Mouse (Mus musculus): Measurements from ENCODE around the gene Zfp658.

The Zfp658 gene

GRCm38 (mm10) chr7:43584790-43585189, 22.7 kb downstream of the Zfp658 start:
- no peak for DNase-seq

- DNase-seq, result no peak
Observed at GRCm38 (mm10) chr7:43601884-43602283, 39.8 kb downstream of the Zfp658 start.

GRCm38 (mm10) chr7:43606896-43607742, 45.1 kb downstream of the Zfp658 start, which contains the start of gene Zfp819:
Gene Zfp819 (plus strand): TSS chr7:43607169.
- no peak for DNase-seq

GRCm38 (mm10) chr7:43607743-43608287, 45.8 kb downstream of the Zfp658 start:
- DNase-seq, result no peak

GRCm38 (mm10) chr7:43608316-43608824, 46.3 kb downstream of the Zfp658 start:
- DNase-seq, result no peak

DNA sequence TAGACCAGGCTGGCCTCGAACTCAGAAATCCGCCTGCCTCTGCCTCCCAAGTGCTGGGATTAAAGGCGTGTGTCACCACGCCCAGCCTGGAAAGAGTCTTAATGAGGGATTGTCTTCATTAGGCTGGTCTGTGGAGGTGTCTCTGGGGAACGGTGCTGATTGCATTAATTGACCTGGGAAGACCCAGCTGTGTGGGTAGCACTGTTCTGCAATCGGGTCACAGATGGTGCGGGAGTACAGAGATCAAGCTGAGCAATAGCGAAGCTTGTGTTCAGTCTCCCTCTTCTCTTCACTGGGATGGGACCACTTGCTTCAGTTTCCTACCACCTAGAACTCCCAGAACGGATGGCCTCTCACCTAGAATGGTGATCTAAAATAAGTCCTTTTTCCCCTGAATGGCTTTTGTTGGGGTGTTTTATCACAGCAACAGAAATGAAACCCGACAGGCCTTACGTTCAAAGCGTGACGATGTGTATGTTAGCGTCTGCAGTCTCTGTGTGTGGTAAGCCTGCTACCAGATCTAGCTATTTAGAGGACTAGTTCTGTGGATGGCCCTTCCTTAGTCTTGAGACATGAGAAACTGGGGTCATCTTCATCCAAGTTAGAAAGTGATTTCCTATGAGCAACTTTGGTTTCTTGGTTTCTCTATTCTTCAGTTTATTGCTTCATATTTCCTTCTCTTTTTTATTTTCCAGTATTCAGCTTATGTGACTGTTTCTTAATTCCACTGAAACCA, 51.9 kb downstream of the Zfp658 start:
- DNase-seq, result no peak

- DNase-seq, result no peak
Observed at GRCm38 (mm10) chr7:43622927-43623326, 60.9 kb downstream of the Zfp658 start.

DNA sequence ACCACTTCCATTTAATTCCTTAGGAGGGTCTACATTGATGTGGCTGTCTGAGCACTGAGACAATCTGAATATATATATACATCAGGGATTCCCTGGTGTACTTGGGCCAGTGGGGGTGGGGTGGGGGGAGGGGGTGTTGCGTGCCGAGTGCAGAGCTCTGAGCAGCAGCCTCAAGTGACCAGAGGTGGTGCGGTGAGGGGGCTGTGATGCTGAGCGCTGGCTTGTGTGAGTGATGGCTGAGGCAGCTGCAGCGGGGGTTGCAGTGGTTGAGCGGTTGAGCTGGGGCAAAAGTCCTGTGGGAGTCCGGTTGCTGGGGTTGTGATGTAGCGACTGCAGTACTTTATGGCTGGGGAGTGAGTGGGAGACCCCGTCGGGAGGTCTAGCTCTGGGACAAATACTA, 61.8 kb downstream of the Zfp658 start:
- no peak for DNase-seq

Measured in cerebellum, adult 11-12 months (tissue).